Mouse (Mus musculus): ENCODE measurements around the gene Folr1.

Gene Folr1

GRCm38 (mm10) chr7:101832372-101832771, 38.2 kb downstream of the Folr1 start:
- DNase-seq (ENCODE audit: low spot score in 2 of 2), result no peak

DNA sequence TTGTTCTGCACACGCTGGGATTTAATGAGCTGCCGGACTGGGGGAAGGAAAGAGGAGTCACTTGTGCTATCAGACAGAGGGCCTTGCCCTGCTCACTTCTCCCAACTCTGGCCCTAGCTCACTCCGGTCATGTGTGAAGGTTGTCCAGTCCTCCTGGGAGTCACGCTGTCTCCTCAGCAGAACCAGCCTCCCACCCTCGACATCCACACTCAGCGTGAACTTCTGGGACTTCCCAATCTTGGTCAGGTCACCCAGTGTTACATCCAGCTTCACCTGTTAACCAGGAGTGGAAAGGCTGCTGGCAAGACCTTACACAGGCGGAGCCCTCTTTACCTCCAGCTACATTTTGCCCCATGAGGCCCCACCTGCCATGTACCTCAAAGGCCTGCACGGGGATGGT, 39.2 kb downstream of the Folr1 start:
- no peak for DNase-seq (ENCODE audit: low spot score in 2 of 2)

- no peak for DNase-seq (ENCODE audit: low spot score in 2 of 2)
Measured at GRCm38 (mm10) chr7:101830373-101830772, 40.2 kb downstream of the Folr1 start.

DNA sequence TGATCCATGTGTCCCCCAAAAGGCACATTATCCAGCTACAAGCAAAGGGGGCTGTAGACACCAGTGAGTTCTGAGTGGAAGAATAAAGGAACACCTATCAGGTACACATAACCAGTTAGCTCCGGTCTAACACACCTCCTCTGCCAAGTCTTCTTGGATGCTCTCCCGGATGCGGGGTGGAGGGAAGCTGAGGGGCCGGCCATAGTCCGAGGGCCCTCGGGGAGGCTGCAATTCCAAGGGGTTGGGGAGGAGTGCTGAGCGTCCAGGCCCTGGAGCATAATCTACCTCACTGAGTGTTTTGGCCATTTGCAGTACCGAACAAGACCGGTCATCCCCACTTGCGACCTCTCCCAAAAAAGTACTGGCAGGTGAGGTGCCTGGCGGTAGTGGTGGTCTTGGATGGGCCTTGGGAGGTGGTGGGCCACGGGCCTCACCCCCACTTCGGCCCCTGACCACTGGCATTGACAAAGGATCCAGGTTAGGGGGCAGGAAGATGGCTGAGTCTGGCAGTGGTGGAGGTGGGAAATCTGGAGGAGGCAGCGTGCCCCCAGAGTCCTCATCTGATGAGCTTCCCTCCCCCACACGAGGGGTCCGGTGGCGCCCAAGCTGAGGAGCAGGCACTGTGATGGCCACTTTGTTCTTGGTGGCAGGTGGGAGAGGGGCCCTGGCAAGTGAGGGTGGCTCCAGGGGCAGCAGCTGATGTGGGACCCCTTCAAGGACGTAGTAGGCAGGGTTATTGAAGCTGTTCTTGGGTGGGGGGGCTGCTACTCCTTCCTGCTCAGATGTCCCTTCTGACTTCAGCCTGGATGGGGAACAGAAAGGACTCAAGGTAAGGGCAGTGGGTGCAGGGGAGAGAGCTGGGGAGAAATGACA, 46.6 kb downstream of the Folr1 start:
- DNase-seq (ENCODE audit: low spot score in 2 of 2), result no peak

DNA sequence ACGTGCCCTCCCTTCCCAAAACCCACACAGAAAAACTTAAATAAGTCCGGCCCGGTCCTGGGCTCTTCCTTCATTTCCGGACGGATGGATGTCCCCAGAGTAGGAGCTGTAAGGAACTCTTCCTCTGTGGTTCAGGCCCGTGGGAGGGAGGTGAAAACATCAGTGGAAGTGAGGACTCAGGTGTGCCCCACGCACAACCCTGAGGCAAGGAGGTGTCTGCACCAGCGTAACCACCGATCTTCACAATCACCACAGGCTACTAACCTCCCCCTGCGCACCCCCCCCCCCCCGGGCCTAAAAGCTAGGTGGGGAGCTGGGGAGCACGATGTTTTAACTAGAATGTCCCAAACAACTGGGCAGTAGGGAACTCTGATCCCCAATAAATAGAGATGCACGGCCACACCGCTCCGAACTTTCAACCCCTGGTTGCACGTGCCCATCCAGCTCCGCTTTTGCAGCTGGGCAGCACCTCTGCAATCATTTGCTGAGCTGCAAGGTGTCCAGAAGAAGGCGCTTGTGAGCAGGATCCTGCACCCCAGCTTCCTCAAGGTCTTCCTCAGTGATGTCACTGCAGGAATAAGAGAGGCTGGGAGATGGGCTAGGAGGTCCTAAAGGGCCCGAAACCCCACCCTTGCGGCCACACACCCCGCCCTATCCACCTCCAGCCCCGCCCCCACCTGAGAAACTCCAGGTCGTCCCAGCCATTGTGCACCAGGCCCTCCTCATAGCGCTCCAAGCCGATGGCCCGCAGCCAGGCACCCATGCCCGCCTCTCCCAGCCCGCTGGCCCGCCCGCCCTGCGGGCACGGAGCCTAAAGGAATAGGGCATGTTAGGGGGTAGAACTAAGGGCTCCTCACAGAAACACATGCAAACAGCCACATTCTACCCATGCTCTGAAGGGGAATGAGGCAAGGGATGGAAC, 47.5 kb downstream of the Folr1 start:
- DNase-seq (ENCODE audit: low spot score in 2 of 2), result no peak

GRCm38 (mm10) chr7:101821571-101822501, 48.8 kb downstream of the Folr1 start:
- DNase-seq (ENCODE audit: low spot score in 2 of 2), result peak in 1 of 2 experiments; percentile 49

DNA sequence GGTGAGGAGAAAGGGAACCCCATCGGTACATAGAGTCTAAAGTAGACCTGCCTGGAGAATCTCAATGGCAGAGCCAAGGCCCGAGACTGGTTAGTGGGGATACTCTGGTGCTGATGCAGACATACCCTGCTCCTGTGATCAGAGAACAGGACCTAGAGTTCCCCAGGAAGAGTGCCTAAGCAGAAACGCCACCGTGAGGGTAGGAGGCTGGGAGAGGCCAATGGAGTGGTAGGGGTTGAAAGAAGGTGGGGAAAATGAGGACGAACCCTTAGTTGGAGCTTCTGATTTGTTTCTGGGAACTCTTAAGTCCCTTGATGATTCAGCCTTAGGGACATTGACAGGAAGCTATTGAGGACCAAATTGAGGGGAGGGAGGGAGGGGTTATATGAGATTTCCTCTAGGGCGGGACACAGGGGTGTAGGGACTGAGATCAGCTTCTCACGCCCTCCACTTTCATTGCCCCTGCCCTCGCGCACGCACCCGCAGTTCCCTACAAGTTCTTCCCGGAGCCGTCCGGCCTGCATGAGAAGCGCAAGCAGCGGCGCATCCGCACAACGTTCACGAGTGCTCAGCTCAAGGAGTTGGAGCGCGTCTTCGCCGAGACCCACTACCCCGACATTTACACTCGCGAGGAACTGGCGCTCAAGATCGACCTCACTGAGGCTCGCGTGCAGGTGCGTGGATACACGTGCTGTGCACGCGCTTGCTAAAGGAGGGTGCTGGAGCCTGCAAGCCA, 50.1 kb downstream of the Folr1 start:
- DNase-seq (ENCODE audit: low spot score in 2 of 2), result no peak

- no peak for DNase-seq (ENCODE audit: low spot score in 2 of 2)
Measured at GRCm38 (mm10) chr7:101817861-101818401, 52.7 kb downstream of the Folr1 start, which contains the start of gene Phox2a. TSS of gene Phox2a (plus strand) at chr7:101818313.

Data from urinary bladder, postnatal 4 days (tissue).